Mouse (Mus musculus): ENCODE data around the gene AC170998.1.
"Not testable (repeated sequence)": the region's sequence is repeated elsewhere in the genome, so short reads cannot be mapped to it uniquely, and the experiment has no call there.

Gene AC170998.1

DNA sequence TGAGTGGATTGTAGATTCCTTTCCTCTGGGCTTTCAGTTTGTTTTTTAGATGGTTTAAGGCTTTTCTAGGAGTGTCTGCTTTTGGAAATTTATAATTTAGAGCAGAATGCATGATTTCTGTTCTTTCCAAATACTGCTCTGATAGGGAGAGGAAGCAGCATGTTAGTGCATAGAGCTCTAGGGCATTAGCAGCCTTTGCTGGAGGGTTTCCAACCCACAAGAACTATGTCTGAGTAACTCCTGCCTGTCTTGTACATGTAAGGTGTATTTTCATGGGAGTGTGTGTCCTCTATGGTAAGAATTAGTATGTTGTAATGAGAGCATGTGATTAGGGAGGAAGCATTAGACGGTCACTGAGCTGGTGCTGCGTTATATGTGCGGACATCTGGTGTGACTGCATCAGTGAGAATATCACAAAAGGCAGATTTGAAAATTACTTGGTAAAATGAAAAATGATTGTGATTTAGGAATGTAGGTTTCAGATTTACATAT is 18.7 kb upstream of the AC170998.1 start:
- no peak for DNase-seq

DNA sequence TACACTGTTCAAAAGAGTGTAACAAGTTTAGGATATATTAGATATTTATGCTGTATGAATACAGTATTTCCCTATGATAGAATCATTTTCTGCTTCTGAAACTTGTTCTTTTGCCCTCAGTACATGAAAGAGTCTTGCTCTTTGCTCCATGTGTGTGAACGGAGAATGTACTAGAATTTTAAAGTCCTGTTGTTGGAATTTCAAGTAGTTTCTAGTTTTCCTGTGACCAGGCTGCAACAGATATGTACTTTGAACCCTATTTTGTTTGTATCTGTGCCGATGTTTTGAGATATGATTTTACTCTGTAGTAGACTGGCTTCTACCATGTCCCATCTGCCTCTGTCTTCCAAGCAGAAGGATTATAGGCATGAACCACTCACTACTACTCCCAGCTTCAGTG is 18.1 kb upstream of the AC170998.1 start:
- DNase-seq, result no peak

DNA sequence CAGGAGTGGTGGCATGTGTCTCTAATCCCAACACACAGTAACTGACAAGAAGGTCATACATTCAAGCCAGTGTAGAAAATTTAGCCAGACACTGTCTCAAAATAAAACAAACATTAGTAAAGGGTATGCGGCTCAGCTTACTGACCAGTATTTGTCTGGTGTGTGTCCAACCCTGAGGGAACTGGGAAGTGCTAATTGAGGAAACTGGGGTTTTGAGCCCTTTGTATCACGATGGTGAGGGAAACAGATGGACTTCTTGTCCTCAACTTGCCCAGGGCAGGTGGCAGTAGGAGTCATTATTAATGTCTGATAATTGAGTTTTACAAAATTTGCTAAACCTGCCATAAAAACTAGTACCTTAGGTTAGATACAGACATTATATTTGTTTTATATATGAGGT is 16.9 kb upstream of the AC170998.1 start:
- no peak for DNase-seq

DNA sequence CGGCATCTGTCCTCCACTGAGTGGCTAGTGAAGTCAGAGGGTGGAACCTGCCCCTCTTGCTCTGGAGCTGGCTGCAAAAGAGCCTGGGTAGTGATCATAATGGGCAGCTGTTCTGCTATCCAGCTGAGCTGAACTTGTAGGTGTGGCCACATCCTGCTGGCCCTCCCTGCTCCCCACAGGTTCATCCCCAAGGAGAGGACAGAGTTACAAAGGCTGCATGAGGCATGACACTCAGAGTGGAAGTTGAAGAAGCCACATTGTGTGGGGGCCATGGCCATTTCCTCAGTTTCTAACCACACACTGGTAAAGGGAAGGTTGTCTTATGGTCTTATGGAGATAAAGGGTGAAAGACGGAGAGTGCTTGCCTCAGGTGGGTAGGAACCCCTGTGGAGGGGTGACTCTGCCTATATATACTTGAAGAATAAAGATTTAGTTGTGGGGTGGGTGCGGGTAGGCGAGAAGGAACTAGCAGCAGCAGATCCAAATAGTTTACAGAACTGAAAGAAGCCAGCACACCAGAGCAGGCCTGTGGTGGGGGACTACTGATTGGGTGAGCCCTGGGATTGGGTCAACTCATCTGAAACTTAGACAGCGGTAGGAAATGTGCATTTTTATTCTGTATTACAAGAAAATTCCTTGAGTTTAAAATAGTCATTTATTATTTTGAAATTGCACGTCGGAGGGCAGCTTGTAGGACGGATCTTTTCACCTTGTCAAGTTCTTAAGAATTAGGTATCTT is 16.2 kb upstream of the AC170998.1 start:
- DNase-seq, result no peak

DNA sequence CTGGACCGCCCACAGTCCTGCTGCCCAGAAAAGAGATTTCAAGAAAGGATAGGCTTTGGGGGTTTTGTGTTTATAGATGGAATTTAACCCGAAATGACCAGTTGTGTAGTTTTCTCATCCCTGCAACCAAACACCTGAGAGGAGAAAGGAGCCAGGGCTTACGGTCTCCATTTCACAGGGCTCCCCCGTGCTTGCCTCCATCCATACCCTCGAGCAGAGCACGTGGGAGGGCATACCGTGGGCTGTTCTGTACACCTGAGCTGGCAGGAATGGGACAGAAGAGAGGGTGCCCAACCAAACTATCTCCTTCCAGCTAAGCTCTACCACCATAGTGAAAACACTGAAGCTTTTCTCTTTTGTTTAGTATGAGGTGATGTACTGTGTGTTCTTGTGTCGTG is 15.6 kb upstream of the AC170998.1 start:
- DNase-seq, result no peak

DNA sequence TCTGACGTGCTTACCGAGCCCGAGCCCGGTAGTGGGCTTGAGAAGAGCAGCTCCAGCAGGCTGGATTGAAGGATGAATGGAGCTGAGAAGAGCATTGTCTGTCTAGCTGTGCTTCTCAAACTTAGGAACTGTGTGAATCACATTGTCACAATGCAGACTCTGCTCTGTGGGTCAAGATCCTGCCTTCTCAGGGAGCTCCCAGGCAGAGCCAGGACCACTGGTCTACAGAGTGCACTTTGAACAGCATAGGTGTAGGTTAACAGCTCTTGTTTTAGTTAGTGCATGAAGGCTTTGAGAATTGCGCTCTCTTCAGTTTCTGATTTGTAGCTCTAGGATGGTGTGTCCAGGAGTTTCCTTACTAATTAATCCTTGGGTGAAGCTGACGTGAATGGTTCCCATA is 14.6 kb upstream of the AC170998.1 start:
- no peak for DNase-seq

DNA sequence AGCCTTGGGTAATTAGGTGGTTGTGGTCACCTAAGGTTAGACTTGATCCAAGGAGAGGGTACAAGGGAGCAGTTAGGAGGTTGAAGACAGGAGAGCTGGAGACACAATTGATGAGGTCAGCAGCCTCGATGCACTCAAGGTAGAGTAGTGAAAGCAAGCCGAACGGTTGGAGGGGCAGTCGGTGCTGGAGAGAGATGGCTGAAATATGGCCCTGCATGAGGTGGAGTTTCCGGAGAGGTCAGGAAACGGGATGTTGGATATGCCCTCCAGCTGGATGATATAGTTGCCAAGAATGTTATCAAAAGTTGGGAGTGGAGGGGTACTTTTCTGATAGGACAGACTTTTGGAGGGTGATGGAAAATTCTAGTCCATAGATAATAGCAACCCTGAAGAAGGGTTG is 13.6 kb upstream of the AC170998.1 start:
- DNase-seq, result no peak

DNA sequence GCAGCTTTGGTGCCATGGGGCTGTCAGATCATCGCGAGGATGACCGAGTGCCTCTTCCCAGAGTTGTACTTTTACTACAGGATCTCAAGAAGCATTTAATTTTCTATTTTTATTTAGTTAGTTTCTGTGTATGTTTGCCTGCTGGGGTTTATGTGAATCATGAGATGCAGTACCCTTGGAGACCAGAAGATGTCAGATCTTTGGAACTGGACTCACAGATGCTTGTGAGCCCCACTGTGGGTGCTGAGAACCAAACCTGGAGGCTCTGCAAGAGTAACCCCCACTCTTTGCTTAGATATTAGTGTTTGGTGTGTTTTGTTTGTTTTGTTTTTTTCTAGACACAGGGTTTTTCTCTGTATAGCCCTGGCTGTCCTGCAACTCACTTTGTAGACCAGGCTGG is 11.9 kb upstream of the AC170998.1 start:
- no peak for DNase-seq

DNA sequence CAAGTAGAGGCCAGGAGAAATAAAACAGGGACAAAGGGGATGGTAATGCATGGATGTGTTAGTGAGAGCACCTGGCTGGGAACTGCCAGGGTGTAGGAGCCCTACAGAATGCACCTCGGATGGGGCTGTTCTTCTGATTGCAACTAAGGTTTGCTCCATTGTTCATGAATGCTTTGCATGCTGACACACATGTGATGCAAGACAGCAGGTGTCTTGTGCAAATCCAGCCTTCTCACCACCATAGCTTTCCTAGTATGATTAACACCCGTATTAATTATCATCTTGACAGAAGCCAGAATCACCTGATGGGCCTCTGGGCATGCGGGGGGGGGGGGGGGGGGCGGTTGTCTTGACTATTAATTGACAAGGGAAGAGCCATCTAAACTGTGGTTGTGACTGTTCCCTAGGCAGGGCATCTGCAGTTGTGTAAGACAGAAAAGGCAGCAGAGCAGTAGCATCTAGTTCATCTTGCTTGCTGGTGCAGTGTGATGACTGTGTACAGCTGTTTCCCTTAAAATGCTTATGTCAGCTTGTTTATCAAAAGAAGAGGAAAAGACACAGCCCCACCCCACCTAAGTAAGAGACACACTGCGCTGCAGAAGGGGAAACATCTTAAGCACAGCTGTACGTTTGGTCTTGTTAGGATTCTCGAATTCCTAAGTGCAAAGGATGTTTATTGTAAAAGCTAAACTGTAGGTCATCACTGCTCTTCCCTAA is 9.9 kb upstream of the AC170998.1 start:
- no peak for DNase-seq

DNA sequence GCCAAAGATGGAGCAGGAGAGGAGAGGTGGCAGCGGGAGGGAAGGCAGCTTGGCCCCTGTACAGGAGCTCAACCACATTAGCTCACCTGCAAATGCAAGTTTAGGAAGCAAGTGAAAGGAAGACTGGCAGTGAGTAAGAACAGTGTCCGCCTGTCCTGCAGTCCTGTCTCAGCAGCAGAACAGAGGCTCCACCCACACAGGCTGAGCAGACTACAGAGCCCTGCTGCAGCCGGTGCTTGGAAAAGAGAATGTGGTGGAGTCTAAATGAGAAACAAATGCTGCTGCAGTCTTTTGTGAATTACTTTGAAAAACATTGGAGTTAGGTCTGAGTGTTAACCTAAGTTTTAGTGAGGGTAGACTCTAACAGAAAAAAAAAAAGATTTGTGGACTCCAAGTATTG is 8.3 kb upstream of the AC170998.1 start:
- DNase-seq, result no peak

DNA sequence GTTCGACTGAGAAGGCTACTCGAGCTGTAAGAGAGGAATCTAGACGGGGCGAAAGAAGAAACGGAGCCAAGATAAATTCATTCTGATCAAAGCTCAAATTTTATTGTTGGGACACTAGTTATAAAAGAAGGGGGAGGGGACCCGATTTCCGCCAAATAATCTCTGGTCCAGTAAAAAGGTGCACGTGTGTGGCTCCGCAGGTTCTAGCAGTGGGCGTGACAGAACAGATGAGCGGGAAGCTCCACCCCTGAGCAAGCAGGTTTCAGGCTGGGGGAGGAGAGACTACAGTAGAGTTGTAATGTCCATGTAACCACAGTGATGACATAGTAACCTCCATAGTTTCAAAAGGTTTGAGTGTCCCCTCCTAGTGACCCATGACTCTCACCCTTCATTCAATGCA is 1.6 kb downstream of the AC170998.1 start:
- DNase-seq, result not testable (repeated sequence)

DNA sequence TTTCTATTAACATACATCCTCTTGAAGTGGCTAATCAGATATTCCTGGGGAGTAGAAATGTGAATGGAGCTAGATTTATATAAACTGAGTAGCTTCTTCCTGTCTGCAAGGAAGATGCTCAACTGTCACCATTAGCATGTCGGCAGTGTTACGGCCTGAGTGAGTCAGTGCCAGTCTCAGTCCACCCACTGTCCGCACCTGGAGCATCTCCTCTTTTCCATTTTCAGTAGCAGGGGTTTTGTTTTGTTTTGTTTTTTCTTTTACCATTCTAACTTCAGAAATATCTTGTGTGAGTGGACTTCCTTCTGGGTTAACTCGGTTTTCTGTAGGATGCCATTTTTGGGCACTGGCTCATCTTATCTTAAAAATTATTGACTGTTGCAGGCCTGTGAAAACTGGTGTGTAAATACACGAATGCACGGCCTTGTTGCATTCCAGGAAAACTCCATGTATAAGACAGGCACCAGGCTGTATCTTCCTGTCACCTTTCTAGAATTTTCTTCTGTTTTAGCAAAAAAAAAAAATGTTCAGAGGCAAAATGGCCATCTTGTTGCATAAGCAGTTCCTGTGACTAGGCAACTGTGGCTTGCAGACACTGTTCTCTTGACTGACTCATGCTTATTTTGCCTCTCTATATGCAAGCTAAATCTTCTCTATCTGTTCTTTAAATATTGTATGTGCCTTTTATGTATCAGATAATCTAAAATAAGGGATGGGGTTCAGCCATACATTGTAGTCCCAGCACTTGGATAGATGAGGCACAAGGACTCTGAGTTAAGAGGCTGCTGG is 9.6 kb downstream of the AC170998.1 start:
- no peak for DNase-seq

DNA sequence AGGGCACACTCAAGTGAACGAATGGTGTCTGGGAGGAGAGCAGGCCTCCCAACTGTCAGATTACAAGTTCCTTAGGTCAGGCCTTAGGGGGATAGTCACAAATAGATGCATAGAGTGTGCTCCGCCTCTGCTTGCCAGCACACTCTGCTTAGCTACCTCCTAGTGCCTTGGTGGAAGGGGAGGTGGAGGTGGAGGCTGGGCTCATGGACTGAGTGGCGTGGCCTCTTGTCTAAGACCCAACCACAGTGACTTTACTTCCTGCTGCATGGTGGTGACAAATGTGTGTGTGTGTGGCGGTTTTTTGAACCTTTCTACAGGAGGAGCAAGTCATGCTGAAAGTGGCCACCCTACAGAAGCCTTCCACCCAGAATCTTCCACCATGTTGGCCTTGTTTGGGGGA is 10.6 kb downstream of the AC170998.1 start:
- DNase-seq, result no peak

DNA sequence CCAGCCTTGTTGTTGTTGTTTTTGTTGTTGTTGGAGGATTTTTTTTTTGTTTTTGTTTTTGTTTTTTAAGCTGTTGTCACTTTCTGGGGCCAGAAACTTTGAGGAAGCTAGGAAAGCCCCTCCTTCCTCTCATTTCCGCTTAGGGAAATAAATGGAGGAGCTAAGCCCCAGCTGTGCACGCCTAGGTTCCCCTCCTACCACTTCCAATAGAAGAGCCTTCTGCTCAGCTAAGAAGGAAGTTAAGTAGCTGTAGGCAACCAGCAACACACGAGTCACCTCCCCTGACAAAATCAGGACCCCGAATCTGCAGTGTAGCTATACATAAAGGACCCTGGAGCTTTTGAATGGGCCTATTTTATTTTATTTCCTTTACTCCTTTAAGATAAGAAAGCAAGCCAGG is 12.1 kb downstream of the AC170998.1 start:
- no peak for DNase-seq

DNA sequence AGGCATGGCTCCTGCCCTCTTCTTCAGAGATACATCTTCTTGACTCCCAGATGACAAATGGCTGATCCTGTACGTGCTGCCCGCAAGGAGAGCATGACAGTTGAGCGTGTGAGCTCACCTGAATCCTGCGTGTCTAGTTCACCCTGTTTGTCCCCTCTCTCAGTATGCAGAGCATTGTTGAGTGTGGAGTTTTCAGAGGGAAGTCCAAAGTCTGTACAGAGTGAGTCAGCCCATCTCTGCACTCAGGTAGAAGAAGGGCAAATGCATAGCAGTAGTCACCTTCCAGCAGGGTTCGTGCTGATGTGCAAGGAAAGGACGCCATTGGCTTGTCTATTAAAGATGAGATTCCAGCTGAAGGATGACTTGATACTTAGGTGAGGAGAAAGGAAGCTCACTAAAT is 13.4 kb downstream of the AC170998.1 start:
- no peak for DNase-seq

DNA sequence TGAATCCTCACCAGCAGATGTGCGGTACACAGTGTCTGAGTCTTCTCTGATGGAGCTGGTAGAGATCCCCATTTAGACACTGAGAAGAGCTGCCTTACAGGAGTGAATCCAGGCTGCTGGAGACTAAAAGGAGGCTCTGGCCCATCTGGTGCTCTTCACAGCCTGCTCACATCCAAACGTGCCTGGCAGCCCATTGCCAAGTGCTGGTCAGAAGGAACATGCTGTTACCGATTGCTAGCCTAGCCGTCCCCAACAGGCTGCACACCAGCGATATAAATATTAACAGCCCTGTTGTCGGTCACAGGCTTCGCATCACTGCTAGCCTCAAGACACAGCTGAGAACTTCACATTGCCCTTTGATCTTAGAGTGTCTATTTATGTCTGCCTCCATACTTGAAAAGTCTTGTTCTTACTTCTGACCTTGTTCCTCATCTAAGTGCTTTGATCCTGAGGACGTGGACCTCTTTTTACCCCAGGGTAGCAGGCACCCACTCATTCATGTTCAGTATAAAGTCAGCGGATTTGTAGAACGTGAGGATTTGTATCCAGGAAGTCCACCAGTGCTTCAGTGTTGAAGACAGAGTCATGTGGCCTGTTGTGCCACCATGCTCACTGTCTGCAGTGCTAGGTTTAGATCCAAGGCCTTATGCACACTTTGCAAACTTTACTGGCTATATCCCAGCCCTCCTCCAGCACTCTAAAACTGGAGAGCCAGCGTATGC is 17.4 kb downstream of the AC170998.1 start:
- DNase-seq, result no peak

DNA sequence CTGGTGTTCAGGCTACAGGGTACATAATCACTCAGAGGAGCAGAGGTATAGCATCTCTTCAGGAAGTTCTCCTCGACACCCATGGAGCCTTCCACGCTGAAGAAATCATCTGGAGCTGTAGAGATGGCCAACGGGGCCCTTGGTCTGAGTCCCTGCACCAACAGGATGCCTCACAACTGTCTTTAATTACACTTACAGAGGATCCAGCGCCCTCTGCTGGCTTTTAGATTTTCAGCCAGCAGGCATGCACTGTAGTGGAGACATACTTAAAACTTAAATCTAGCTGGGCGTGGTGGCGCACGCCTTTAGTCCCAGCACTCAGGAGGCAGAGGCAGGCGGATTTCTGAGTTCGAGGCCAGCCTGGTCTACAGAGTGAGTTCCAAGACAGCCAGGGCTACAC is 18.0 kb downstream of the AC170998.1 start:
- peak; percentile 52 for DNase-seq

DNA sequence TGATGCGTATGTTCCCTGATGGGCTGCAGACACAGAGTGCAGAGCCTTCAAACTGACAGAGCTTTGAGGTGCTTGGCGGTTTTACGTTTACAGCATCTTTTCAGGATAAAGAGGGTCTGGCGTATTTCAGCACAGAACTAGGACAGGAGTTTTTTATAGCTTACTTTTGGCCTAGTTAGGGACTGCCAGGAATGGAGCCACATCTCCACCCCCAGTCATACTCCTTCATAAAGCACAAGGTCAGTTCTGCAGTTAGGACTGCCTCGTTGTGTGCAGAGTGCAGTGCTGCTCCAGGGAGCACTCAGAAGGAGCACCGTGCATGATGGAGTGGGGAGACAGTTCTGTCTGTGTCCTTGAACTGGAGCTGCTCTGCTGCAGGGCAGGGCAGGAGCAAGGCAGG is 19.9 kb downstream of the AC170998.1 start:
- no peak for DNase-seq

DNA sequence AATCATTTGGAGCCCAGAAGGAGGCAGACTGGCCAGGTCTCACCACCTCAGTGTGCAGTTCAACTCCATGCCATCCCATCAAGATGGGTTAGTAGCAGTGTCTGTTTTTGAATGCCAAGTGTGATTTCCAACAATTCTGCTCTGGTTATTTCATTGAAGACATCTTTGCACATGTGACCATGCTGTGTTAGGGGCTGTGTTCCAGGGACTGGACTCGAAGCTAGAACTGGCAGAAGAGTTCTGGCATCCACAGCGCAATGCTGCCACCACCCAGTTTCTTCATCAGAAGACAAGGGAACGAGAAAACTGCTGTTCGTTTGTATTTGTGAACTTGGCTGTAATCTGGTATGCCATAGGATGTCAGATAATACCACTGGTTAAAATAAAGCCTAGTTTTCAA is 22.1 kb downstream of the AC170998.1 start:
- no peak for DNase-seq

DNA sequence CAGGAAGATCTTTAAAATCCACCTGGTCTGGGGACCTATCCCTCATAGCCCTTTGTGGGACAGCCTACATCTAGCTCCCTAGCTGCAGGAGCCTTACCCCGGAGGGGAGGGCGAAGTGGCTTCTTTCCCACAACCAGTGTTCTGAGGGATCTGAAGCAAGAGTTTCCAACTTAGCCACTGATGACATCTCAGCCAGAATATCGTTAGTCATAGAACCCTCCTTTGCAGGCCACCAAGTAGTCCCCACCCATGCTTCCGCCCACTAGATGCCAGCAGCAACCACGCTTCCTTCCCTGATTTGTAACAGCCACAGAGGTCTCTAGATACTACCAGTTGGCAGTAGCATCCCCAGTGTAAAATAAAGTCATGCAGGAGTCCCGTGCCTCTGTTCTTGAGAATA is 24.7 kb downstream of the AC170998.1 start:
- DNase-seq, result peak; percentile 29

DNA sequence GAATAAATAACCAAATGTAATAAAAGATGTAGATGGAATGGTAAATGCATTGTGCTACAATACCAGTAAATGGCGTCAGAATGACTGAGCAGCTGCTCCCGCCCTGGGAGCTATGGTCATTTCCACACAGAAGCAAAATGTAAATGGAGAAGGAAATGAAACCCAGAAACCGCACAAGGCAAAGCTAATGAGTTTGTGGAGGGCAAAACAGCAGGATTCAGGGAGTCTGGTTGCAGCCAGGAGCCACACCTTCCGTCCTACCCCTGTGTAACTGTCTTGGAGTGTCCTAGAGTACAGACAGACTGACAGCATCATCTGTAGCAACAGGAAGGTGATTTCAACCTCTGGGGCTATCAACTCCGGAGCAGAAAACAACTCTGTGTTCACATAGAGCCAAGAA is 30.6 kb downstream of the AC170998.1 start:
- DNase-seq, result no peak

DNA sequence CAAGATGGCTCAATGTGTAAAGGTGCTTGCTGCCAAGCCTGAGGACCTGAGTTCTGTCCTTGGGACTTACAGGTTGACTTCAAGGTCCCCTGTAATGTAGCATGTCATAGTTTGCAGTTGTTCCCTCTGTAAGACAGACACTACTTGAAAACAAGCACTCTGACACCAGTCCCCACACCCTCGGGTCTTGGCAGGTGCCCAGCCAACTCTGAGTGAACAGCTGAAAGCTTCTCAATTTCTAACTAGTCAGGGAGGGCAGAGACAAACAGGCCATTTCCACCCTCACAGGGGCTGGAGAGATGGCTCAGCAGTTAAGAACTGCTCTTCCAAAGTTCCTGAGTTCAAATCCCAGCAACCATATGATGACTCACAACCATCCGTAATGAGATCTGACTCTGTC is 31.6 kb downstream of the AC170998.1 start:
- no peak for DNase-seq

DNA sequence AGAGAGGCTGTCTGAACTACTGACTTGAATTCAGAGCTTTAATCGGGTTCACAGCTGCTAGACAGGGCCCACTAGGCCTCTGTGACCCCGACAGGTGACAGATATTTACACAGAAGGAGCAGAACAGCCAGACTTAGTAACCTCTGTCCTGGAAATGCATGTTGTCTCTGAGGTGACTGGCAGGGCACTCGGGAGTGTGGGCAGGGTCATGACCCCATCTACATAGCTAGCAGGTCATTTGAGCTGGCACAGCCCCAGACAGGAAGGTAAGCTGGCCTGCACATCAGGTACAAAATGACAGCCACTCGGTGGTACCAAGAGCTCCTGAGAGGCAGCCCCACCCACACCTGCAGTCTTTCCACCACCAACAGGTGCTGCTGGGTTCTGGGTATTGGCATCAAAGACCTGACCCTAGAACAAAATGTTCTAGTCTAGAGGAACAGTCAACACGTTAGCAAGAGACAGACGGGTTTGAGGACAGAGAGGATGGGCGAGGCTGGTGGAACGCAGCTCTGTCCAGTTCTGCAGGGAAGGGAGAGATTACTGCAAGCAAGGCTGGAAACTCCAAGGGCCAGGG is 34.9 kb downstream of the AC170998.1 start:
- DNase-seq, result no peak
